Mouse (Mus musculus) liver, embryonic 16.5 days (tissue): Measurements from ENCODE around the gene Prkd3. TPM values are rescaled to one million over a fixed set of nuclear protein-coding genes. Genes with fewer than 3 reads are reported as not detected.

Source experiments
- ATAC-seq: fragments of 200-750 bp; cut with Nextera tagmentation; 2 replicates; pipeline ENCODE4 v1.8.0; 2017; ENCODE audit warnings: low read depth, mild to moderate bottlenecking, moderate number of reproducible peaks, moderate library complexity
- H3K27ac ChIP-seq: fragments of 300-500 bp; sonication (generic); 2 replicates; pipeline ENCODE4 v1.5.1; 2014; ENCODE audit warnings: mild to moderate bottlenecking, low read length
- H3K27me3 ChIP-seq: fragments of 300-500 bp; sonication (generic); 2 replicates; pipeline ENCODE4 v1.6.1; 2014; ENCODE audit warnings: low read depth, low read length, mixed read lengths; ENCODE audit not compliant: control insufficient read depth, insufficient read depth
- H3K36me3 ChIP-seq: fragments of 300-500 bp; sonication (generic); 2 replicates; pipeline ENCODE4 v1.6.1; 2014; ENCODE audit warnings: mild to moderate bottlenecking; ENCODE audit not compliant: control insufficient read depth, insufficient read depth
- H3K4me1 ChIP-seq: fragments of 300-500 bp; sonication (generic); 2 replicates; pipeline ENCODE4 v1.6.1; 2014; ENCODE audit warnings: low read depth, low read length, mixed read lengths; ENCODE audit not compliant: control insufficient read depth
- H3K4me2 ChIP-seq: fragments of 300-500 bp; sonication (generic); 2 replicates; pipeline ENCODE4 v1.6.1; 2014; ENCODE audit warnings: low read depth, low read length, mixed read lengths
- H3K4me3 ChIP-seq: fragments of 300-500 bp; sonication (generic); 2 replicates; pipeline ENCODE4 v1.5.1; 2014; ENCODE audit warnings: low read depth, mild to moderate bottlenecking, low read length
- H3K9ac ChIP-seq: fragments of 300-500 bp; sonication (generic); 2 replicates; pipeline ENCODE4 v1.6.1; 2014; ENCODE audit warnings: low read depth, low read length
- H3K9me3 ChIP-seq: fragments of 300-500 bp; sonication (generic); replicated peaks from 2 replicates; pipeline ENCODE4 v1.6.1; 2016; ENCODE audit warnings: low read length; ENCODE audit not compliant: control insufficient read depth
- WGBS: fragments of 180-500 bp; shearing (Covaris S2); extraction: QIAGEN DNeasy Blood & Tissue Kit; methylation state at CpG from one replicate; pipeline ENCODE4 v1.1.7; 2014; ENCODE audit not compliant: insufficient replicate concordance; 5-methylcytosine and 5-hydroxymethylcytosine counted together
- polyA plus RNA-seq: library from polyadenylated mRNA; unstranded; fragments of >200 nt; fragmentation: Nextera tagmentation; extraction: Ambion mirVana; gene quantifications from 2 replicates; pipeline ENCODE4 v1.2.1, GENCODE M21; 2015

Gene Prkd3
- polyA plus RNA-seq, 1 experiment from 2014 or later, result 10.6 TPM

DNA sequence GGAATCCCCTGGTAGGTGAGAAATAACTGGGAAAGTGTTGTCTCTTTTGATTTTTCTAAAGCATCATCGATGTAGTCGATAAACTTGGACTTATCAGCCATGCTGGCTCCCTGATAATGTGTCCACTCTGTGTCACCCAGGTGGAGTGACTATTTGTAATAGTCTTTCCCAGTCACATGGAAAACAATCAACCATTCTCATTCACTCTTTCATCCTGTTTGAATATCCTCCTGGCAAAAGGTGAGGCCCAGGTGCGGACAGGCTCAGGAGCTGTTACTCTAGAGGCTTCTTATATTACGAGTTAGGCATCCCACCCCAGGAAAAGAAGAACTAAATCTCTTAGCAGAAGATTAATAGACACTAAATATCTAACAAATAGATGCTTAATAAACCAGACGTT is 113.7 kb downstream of the Prkd3 start, which contains the start of gene Sult6b1:
Gene Sult6b1, minus strand, starts transcription at position 101 of the 400 bp plus-strand sequence.
- Histone ChIP-seq H3K9me3 (no peaks in the 10 kb centered on the region), H3K9ac (no peak within 1 kb of the TSS), H3K36me3 (no peaks in the 10 kb centered on the region), H3K4me2 (no peak within 1 kb of the TSS), H3K4me1 (no peaks in the 10 kb centered on the region), H3K27me3 (no peaks in the 10 kb centered on the region), H3K4me3 (no peak within 1 kb of the TSS), H3K27ac (no peak within 1 kb of the TSS)
- ATAC-seq, result no peak
- WGBS, result 64% methylated on average over 5 of the region's 5 CpGs

DNA sequence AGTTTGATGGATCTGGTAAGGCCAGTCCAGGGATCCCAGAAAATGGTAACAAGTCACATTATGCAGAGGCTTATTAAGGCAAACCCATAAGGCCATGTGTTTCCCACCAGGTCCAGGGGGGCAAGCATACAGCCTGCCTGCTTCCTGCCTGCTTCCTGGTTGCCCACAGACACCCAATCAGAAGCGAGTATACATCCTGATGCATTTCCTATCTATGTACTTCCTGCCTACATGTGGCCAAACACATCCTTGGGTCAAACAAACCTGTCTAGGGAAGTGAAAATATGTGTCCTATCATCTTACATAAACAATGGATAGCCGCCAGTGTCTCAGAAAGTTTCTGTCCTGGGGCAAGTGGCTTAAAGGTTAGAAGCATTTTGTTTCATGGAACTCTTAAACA is 117.5 kb downstream of the Prkd3 start:
- no peaks in the 10 kb centered on the region for H3K9me3 ChIP-seq
- no peaks in the 10 kb centered on the region for H3K4me1 ChIP-seq
- WGBS, result 61% methylated on average over 2 of the region's 2 CpGs
- no peak overlapping the region for H3K4me2 ChIP-seq
- no peaks in the 10 kb centered on the region for H3K36me3 ChIP-seq
- no peak overlapping the region for H3K27ac ChIP-seq
- no peaks in the 10 kb centered on the region for H3K27me3 ChIP-seq
- no peak overlapping the region for H3K9ac ChIP-seq
- no peak overlapping the region for H3K4me3 ChIP-seq
- no peak for ATAC-seq

Other genes with a start within 250 kb of the Prkd3 start
- 4.4 and 4.7 TPM in 2 replicates for gene Heatr5b, start 185.5 kb downstream of the Prkd3 start, polyA plus RNA-seq
- 13.0 and 14.5 TPM in 2 replicates for gene Gpatch11, start 185.2 kb downstream of the Prkd3 start, polyA plus RNA-seq
- 5.9 and 6.9 TPM in 2 replicates for gene Eif2ak2, start 138.2 kb downstream of the Prkd3 start, polyA plus RNA-seq
- 0.05 TPM in 1 of 2 replicates, not detected in the other for gene Sult6b1, start 113.8 kb downstream of the Prkd3 start, polyA plus RNA-seq
- gene Cebpzos, start 104.3 kb downstream of the Prkd3 start, polyA plus RNA-seq, result 43.0 and 45.0 TPM in 2 replicates
- gene Cebpz, start 83.8 kb downstream of the Prkd3 start, polyA plus RNA-seq, result 22.5 and 22.9 TPM in 2 replicates
- gene Ndufaf7, start 83.7 kb downstream of the Prkd3 start, polyA plus RNA-seq, result 22.7 and 23.6 TPM in 2 replicates
- 20.1 and 24.5 TPM in 2 replicates for gene Qpct, start 31.1 kb upstream of the Prkd3 start, polyA plus RNA-seq